Mouse (Mus musculus): ENCODE results near the gene Kcnj14.

Kcnj14 gene

GRCm38 (mm10) chr7:45824598-45824997 lies at the start of gene Kcnj14:
Kcnj14 (minus strand) TSS chr7:45824782.
- no peak for DNase-seq (ENCODE audit: low spot score)

GRCm38 (mm10) chr7:45873061-45873947 lies 48.7 kb upstream of the Kcnj14 start:
- peak; percentile 61 for DNase-seq (ENCODE audit: low spot score)

- peak; percentile 90 for DNase-seq (ENCODE audit: low spot score)
Observed at GRCm38 (mm10) chr7:45872624-45873023, 48.0 kb upstream of the Kcnj14 start, which contains the start of gene Kdelr1. Kdelr1 (plus strand) TSS chr7:45872772.

- no peak for DNase-seq (ENCODE audit: low spot score)
Observed at GRCm38 (mm10) chr7:45870282-45871058, 45.9 kb upstream of the Kcnj14 start.

DNA sequence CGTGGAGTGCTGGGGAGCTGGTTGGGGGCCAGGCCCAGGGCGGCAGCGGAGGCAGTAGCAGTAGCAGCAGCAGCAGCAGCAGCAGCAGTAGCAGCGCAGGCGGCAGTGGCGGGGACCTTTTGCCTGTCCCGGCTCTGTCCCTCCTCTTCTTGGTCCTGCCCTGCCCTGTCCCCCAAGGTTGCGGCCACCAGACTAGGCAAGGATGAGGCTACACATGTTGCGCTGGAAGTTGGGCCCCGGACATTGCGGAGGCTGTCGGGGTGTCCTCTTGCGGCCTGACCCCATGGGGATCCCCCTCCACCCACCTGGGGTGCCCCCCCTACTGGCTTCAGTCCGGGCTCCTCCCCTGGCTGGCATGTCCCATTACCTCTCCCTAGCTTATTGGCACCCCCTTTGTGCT lies 45.2 kb upstream of the Kcnj14 start:
- no peak for DNase-seq (ENCODE audit: low spot score)

GRCm38 (mm10) chr7:45869107-45869670 lies 44.6 kb upstream of the Kcnj14 start:
- no peak for DNase-seq (ENCODE audit: low spot score)

DNA sequence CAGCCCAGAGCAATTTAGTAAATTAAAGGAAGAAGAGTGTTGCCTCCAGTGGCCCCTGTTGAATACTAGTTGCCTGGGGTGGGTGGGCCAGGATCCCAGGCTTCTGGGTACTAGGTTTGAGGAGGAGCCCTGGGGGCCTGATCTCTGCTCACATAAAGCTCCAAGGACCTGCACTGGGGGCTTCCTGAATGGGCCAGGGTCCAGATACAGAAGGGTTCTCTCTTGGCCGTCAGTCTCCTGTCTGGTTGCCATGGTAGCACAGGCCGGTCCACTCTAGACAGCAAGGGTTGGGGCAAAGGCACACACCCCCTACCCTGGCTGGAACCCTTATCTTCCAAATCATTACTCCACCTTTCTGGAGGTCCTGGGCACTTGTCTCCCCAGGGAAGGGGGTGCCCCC lies 43.3 kb upstream of the Kcnj14 start:
- DNase-seq (ENCODE audit: low spot score) = no peak

- DNase-seq (ENCODE audit: low spot score) = peak; percentile 93
Observed at GRCm38 (mm10) chr7:45865925-45866910, 41.6 kb upstream of the Kcnj14 start.

GRCm38 (mm10) chr7:45864435-45864834 lies 39.9 kb upstream of the Kcnj14 start:
- DNase-seq (ENCODE audit: low spot score) = no peak

DNA sequence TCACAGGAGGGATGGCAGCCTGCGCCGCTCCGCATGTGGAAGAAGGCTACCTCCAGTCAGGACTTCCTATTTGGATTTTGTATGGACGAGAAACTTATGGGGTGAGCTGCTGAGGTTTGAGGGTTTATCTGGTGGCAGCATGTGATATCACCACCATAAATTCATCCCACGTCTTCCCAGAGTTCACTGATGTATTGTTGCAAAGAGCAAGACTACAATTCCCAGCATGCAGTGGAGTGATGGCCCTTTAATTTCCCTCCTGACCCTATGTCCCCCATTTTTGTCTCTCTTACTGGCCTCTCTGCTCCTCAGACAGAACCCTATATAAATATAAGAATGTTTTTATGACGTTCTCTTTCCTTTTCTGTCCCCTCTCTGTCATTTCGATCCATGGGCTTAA lies 38.2 kb upstream of the Kcnj14 start:
- no peak for DNase-seq (ENCODE audit: low spot score)

DNA sequence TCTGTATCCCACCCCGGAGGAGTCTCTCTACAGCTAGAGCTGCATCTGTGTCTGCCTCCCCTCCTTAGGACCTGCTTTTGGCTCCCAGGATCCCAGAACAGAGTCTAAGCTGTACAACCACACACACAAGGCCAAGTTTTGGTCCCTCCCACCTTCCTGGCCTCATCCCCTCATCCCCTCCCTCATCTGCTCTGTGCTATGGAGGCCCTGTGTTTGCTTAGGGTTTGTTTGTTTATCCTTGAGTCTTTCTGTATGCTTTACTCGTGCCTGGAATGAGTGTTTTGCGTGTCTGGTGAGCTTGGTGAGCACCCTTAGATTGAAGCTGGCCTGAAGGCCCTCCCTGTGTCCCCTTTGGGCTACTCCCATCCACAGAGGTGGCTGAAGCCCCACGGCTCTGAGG lies 34.4 kb upstream of the Kcnj14 start:
- DNase-seq (ENCODE audit: low spot score) = no peak

DNA sequence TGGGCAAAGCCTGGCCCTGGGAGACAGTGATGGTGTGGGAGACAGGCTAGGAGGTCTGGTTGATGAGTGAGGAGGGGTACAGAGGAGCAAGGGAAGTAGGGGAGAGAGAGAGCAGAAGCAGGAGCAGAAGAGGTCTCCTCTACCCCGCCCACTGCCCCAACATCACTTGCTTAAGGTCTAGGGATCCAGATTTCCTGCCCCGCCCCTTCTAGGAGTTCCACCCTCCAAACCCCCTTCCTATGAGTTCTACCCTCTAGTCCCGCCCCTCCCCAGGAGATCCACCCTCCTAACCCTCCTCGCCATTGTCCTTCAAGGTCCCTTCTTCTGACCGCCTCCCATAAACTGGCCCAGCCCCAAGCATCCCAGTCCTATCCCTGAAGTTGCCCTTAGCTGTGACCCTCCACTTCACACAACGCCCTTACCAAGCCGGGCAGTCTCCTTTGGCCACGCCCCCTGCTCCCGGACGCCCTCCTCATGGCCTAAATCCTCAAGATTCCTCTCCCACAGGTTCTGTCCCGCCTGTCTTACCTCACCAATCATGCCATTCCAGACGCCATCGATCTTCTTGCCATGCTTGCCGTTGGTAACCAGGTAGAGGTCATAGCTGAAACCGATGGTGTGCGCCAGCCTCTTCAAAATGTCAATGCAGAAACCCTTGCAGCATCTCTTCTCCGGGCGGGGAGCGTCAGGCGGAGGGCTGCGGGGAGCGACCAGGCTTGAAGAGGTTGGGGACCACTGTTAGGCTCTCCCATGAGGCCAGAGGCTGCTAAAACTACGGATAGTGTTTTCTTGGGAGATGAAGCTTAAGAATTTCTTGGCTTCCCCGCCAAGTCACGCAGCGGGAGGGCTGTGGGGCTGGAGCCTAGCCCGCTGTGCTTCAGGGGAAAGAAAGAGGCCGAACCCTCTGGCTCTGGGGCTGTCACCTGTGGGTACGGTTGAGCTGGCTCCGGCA lies 32.6 kb upstream of the Kcnj14 start:
- no peak for DNase-seq (ENCODE audit: low spot score)

DNA sequence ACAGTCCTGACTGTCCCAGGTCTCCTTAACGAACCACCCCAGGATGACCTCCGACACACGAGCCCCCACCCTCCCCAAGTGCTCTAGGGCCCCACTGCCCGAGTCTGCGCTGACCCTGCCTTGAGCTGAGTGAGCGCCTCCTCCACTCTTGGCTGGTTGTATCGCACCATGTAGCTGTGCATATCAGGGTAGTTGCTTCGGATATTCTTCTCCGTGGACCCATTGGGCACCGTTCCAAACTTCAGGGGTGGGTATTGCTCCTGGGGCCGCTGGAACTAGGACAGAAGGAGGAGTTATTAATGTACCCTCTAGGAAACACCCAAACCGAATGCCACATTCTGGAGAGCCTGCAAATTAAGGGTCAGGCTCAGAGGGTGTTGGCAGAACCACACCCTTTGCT lies 28.5 kb upstream of the Kcnj14 start:
- no peak for DNase-seq (ENCODE audit: low spot score)

GRCm38 (mm10) chr7:45850661-45851060 lies 26.1 kb upstream of the Kcnj14 start:
- DNase-seq (ENCODE audit: low spot score) = no peak

- DNase-seq (ENCODE audit: low spot score) = no peak
Observed at GRCm38 (mm10) chr7:45848447-45849027, 24.0 kb upstream of the Kcnj14 start.

DNA sequence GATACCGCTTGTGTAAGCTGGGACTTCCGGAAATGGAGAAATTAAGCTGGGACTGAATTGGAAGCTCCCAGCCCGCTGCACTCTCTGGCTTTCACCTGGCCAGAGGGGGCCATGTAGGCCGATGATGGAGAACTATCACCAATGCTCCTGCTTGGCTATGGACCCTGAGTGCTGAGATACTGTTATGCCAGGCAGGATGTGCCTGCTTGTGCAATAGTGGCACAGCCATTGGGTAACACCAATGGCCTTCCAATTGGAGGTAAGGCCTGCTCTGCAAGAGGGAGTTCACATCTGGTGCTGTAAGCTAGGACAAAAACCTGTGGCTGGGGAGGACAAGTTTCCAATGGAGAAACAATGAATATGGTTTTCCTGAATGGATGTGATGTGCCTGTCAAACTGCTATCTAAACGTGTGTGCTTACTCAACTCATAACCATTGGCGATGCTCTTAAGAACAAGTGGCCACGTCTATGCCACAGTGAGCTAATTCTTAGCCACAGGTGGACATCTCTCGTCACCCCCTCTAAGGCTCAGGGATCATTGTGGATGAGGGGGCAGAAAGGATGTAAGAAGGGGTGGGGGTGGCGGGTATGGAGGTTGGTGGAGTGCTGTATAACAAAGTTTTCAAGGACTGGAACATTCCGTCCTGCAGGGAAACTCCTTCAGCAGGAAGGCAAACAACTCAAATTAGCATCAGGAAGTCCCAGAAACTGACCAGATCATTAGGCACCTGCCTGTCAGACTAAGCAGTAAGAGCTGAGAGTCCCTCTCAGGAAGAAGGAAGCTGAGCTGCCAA lies 18.6 kb upstream of the Kcnj14 start:
- DNase-seq (ENCODE audit: low spot score) = no peak

- DNase-seq (ENCODE audit: low spot score) = no peak
Observed at GRCm38 (mm10) chr7:45833924-45834323, 9.3 kb upstream of the Kcnj14 start.

- DNase-seq (ENCODE audit: low spot score) = no peak
Observed at GRCm38 (mm10) chr7:45833148-45833790, 8.7 kb upstream of the Kcnj14 start.

GRCm38 (mm10) chr7:45832428-45832827 lies 7.8 kb upstream of the Kcnj14 start:
- no peak for DNase-seq (ENCODE audit: low spot score)
